Mouse (Mus musculus) stomach, postnatal 0 days (tissue): Measurements from ENCODE around the gene Nt5c1a.

ENCODE experiments used
- CTCF ChIP-seq: IDR thresholded peaks from 2 replicates; pipeline ENCODE4 v1.5.1; 2016; ENCODE audit warnings: antibody characterized with exemption, low read depth, mild to moderate bottlenecking, moderate library complexity
- EP300 ChIP-seq: optimal IDR thresholded peaks from 2 replicates; pipeline ENCODE3; 2016; ENCODE audit warnings: antibody characterized with exemption

GRCm38 (mm10) chr4:123235835-123236430, 34.6 kb downstream of the Nt5c1a start:
- TF ChIP-seq CTCF: no peak
- TF ChIP-seq EP300: no peak
